Mouse (Mus musculus) erythroblast, adult 5-6 weeks (primary cell): Measurements from ENCODE around the gene Atg2b. TPM values are rescaled to one million over a fixed set of nuclear protein-coding genes. Genes with fewer than 3 reads are reported as not detected.
A peak's percentile ranks its signal among the peaks of the same experiment; 100 is the strongest.

ENCODE experiments used
- ATAC-seq: replicated peaks from 2 replicates; pipeline ENCODE4 v1.8.0; 2016; ENCODE audit warnings: moderate number of reproducible peaks, mild to moderate bottlenecking, moderate TSS enrichment, inconsistent platforms; ENCODE audit not compliant: poor library complexity, low FRiP score, severe bottlenecking
- total RNA-seq, 2 experiments: library from RNA; stranded (forward) in 1 of 2; stranded (reverse) in 1 of 2; fragments of 150-400 nt in 1 of 2; fragments of 200-764, 138-1000 nt in 1 of 2; gene quantifications; 2 replicates each; pipeline versions ENCODE4 v1.2.3 to v1.2.4; 2015 to 2017; ENCODE audit warnings: low replicate concordance in 2 of 2

Atg2b gene
- total RNA-seq (2015; ENCODE audit: low replicate concordance): 15.5 and 27.3 TPM in 2 replicates
- 16.7 and 21.6 TPM in 2 replicates for total RNA-seq (2017; ENCODE audit: low replicate concordance)

GRCm38 (mm10) chr12:105685001-105685691 is at the start of gene Atg2b:
Gene Atg2b, minus strand, starts transcription at chr12:105685211.
- peak; percentile 88 for ATAC-seq

- no peak for ATAC-seq
Observed at GRCm38 (mm10) chr12:105733370-105734159, 48.6 kb upstream of the Atg2b start.

DNA sequence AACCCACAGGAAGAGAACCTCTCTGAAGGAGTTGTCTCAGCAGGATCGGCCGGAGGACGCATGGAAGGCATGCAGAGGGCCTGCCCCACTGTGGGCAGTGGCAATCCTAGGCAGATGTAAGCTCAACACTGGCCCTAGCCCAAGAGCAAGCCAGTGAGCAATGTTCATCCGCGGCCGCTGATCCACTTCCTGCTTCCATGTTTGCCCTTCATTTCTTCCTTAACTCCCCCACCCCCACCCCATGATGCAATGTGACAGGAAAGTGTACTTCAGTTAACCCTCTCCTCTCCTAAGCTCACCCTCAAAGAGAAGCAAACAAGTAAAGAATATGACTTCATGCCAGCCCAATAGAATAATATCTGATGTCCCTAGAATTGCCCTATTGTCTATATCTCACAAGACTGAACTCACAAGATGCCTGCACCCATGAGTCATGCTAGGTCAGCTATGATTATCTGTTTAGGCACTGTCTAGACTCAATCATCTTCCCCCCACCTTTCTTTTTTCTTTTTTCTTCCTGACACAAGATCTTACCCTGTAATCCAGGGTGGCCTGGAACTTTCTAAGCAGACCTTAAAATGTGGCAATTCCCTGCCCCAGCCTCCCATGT is 45.9 kb upstream of the Atg2b start:
- ATAC-seq: no peak

GRCm38 (mm10) chr12:105727964-105728363 is 43.0 kb upstream of the Atg2b start:
- peak; percentile 48; the same call in 1 of the 2 replicates for ATAC-seq

- peak; percentile 78 for ATAC-seq
Observed at GRCm38 (mm10) chr12:105727268-105727667, 42.3 kb upstream of the Atg2b start.

DNA sequence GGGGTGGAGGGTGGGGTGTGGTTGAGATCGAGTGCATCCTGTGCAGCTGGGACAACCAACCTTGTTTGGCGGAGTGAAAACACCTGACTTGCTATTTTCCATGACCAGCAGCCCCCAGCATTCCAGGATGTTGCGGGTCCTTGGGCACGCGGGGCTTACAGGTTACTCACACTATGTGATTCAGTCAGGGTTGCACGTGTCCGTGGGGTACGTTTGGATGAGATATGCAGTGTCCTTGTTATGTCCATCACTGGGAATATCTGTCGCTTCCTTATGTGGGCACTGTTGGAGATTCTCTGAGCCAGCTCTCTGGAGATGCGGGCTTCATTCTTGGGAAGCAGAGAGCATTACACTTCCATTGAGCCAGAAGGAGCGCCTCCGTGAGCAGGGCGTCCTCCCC is 40.7 kb upstream of the Atg2b start:
- no peak for ATAC-seq

GRCm38 (mm10) chr12:105724616-105725015 is 39.6 kb upstream of the Atg2b start:
- no peak for ATAC-seq

GRCm38 (mm10) chr12:105722657-105723056 is 37.6 kb upstream of the Atg2b start:
- peak; percentile 61; the same call in 1 of the 2 replicates for ATAC-seq

- ATAC-seq: no peak
Observed at GRCm38 (mm10) chr12:105721452-105722132, 36.6 kb upstream of the Atg2b start.

- no peak for ATAC-seq
Observed at GRCm38 (mm10) chr12:105720196-105720595, 35.2 kb upstream of the Atg2b start.

DNA sequence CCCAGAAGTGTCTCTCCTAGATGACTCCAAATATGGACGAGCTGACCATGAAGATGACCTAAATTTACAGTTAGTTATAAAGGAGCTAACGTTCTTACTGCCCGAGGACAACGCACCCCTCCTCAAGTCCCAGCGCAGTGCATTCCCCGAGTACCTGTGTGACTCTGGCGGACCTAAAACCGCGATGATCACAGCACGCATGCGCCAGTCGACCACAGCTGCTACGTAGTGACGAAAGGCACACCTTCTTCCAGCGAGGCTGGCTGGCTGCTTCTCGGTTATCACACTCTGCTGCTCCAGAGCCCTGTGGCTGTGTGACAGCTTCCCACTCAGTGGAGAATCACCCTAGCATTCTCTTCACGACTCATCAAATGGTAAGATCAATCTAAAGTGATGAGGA is 33.6 kb upstream of the Atg2b start:
- peak; percentile 74 for ATAC-seq

GRCm38 (mm10) chr12:105705799-105706487 is 20.9 kb upstream of the Atg2b start, which contains the start of gene Ak7:
Gene Ak7, plus strand, starts transcription at chr12:105705976.
- peak; percentile 98 for ATAC-seq

GRCm38 (mm10) chr12:105700433-105700832 is 15.4 kb upstream of the Atg2b start:
- ATAC-seq: no peak

DNA sequence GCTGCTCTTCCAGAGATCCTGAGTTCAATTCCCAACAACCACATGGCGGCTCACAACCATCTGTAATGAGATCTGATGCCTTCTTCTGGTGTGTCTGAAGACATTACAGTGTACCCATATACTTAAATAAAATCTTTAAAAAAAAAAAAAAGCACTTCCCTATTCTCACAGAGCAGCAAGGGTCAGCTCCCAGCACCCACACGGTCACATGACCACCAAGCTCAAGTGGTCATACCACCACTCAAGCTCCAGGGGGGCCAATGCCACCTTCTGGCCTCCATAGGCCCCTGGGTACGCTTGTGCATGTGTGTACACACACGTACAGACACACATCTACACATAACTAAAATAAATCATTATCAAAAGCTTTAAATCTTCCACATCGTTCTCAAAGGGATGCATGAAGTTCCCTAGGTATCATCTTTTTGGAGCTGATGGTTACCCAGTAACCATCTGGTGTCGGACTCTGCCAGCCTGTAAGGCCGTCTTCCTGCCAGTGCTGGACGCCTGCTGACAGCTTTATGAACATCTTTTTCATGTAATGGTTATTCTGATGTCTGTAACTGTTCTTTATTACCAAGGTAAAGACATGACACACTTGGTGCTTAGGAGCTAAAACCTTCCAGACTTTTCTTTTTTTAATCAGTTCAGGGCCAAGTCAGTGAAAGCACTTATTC is 12.2 kb upstream of the Atg2b start:
- no peak for ATAC-seq

DNA sequence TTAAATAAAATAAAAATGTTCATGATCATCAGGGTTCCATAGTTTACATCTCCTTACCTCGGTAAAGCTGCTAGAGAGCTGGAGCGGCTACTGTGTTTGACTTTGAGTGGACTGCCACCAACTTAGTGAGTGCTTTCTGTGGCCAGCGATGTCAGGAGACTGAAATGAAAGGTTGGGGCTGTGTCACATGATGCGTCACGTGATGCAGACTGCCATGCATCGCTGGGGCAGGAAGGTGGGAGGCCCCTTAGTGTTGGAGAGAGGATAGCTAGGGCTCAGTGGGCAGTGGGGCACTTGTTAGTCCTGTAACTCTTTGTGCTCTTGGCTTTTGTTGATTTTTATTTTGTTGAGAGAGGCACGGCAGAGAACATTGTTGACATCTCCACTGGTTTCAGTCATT is 10.8 kb upstream of the Atg2b start:
- no peak for ATAC-seq

DNA sequence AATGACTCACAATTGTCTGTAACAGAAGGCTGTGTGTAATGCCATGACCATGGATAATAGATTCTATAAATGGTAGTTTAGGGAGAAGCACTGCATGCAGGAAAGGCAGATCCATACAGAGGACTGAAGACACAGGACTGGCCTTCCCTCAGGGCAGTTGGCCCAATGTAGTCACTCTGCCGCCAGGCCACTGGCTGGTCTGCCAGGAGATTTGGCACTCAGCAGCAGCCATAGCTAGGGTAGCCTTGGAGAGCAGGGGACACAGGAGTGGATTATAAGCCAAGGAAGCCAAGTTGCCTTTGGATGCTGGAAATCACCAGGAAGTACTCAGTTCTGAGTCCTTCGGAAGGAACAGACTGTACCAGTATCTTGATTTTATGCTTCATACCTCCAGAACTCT is 9.0 kb upstream of the Atg2b start:
- ATAC-seq: no peak

GRCm38 (mm10) chr12:105689435-105689834 is 4.4 kb upstream of the Atg2b start:
- no peak for ATAC-seq

DNA sequence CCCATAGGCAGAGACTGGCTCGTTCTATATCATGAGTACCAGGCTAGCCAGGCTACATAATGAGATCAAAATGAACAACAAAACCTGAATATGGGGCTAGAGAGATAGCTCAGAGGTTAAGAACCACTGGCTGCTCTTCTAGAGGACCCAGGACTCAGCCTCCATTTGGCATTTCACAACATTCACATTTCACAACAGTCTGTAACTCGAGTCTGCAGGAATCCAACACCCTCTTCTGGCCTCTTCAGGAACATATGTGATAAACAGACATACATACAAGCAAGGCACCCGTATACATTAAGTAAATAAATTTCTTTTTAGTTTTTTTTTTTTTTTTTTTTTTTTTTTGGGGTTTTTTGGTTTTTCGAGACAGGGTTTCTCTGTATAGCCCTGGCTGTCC is 3.5 kb upstream of the Atg2b start:
- no peak for ATAC-seq

DNA sequence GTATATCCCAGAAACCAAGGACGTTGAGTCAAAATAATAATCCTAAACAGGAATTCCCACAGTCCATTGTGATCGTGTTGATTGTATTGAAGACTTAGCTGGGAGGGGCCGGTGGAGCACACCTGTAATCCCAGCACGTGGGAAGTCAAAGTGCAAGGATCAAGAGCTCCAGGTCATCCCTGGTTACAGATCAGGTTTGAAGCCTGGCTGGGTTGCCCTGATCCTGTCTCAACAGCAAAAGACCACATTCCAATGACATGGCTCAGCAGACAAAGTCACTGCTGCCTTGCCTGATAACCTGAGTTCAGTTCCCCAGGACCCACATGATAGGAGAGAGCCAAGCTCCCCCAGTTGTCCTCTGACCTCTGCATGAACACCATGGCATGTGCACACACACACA is 2.4 kb upstream of the Atg2b start:
- no peak for ATAC-seq
